Mouse (Mus musculus): ENCODE measurements around the gene Srl. TPM values are rescaled to one million over a fixed set of nuclear protein-coding genes. Genes with fewer than 3 reads are reported as not detected.

Srl gene
- total and polyA plus RNA-seq, 2 experiments from 2014 or later: 11.6 to 34.4 TPM

DNA sequence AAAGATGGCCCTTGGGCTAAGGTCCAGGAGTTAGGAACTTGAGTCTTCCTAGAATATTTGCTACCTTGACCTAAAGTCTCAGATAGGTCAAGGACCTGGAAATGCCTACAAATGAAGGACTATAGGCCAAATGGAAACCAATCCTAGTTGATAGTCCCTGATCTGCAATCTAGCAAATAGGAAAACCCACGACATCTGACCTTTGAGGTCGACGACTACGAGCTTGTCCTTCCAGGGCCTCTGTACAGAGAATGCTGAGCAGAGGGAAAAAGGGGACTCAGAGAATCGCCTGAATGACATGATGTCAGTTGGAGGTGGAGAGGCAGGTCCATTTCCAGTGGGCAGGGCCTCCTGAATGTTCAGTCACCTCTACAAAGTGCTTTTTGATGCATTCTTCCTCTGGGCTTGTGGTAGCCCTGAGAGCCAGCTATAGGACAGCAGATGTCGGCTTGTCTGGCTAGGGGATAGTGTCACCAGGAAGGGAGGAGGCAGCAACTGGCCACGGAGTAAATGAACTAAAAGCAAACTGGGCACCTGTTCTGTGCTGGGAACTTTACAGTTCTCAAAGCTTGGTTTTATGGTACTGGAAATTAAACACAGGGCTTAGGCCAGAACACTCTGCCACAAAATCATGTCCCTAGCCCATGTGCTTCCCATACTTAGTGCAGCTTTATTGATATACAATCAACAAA, 18.2 kb downstream of the Srl start:
- DNase-seq (ENCODE audit: low spot score) (no peak), ATAC-seq (ENCODE audit: low FRiP score) (no peak)
- Histone ChIP-seq H3K4me3 (ENCODE audit: low read depth, low read length) (no peak overlapping the region), H3K4me2 (ENCODE audit: low read depth, low read length, poor library complexity, severe bottlenecking) (no peak overlapping the region), H3K9ac (replicated peaks; ENCODE audit: low read length, poor library complexity, severe bottlenecking) (no peak overlapping the region), H3K36me3 (ENCODE audit: insufficient read depth, low read length) (no peaks in the 10 kb centered on the region), H3K27me3 (ENCODE audit: insufficient read depth, low read length) (no peaks in the 10 kb centered on the region), H3K4me1 (ENCODE audit: insufficient read depth, low read length) (0 out of 2 replicates have a peak, but pooled peaks cover 2% of the 10 kb centered on the region), H3K9me3 (ENCODE audit: low read length) (no peaks in the 10 kb centered on the region), H3K27ac (ENCODE audit: low read depth, low read length) (no peak overlapping the region)
- TF ChIP-seq CTCF (IDR thresholded peaks at IDR 0.05): no peak
- WGBS: 78% methylated on average over 7 of the region's 7 CpGs

DNA sequence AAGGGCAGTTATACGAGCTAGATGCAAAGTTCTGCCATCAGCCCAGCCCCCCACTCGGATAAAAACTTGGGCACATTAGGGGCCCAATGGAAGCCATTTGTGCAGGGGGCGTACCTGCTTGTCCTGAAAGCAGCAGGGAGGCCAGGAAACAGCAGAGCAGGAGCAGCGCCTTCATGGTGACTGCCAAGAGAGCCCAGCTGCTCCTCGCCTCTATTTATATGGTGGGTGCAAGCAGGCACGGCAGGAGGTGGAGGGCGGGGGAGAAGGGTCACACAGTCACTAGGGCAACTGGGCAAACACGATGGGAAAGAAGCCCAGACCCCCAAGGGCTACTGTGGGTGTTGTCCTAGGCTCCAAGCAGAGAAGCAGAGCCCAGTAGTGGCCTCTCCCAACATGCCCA, 18.7 kb downstream of the Srl start:
- Histone ChIP-seq H3K4me1 (ENCODE audit: insufficient read depth, low read length) (0 out of 2 replicates have a peak, but pooled peaks cover 2% of the 10 kb centered on the region), H3K4me2 (ENCODE audit: low read depth, low read length, poor library complexity, severe bottlenecking) (no peak overlapping the region), H3K27me3 (ENCODE audit: insufficient read depth, low read length) (no peaks in the 10 kb centered on the region), H3K4me3 (ENCODE audit: low read depth, low read length) (no peak overlapping the region), H3K27ac (ENCODE audit: low read depth, low read length) (no peak overlapping the region), H3K36me3 (ENCODE audit: insufficient read depth, low read length) (no peaks in the 10 kb centered on the region), H3K9ac (replicated peaks; ENCODE audit: low read length, poor library complexity, severe bottlenecking) (no peak overlapping the region), H3K9me3 (ENCODE audit: low read length) (no peaks in the 10 kb centered on the region)
- ATAC-seq (ENCODE audit: low FRiP score) (no peak), DNase-seq (ENCODE audit: low spot score) (no peak)
- no peak for TF ChIP-seq CTCF (IDR thresholded peaks at IDR 0.05)
- WGBS: 61% methylated on average over 8 of the region's 8 CpGs

DNA sequence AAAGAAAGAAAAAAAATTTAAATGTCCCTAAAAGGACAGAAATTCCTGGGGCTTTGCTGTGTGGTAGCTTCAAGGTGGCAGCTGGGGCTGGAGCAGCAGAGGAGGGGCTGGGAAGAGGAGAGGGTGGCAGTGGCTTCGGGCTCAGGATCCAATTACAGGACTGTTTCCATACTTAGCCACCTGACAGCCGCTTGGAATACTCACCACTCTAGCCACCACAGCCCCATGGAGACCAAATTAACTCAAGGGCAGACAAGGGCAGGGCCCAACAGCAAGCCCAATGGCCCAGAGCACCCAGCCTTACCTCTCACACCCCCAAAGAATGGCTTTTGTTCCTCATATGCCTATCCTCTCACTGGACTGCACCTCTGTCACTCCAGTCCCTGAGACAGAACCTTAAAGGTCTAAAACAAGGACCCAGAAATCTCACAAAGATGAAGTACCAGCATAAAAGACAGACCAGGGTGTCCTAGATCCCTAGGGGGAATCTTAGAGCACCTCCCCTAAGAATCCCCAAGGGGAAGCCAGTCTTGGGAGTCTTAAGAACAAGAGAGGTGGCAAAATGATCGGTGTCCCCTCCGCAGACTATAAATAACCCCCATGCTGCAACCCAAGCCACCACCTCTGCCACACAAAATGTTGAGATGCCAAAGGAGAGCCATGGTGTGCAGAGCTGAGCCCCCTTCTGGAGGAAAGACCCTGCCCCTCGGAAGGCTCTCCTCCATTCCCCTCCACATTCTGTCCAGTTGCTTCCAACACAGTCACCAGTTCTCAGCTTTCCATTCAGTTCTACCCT, 19.7 kb downstream of the Srl start:
- Histone ChIP-seq H3K4me3 (ENCODE audit: low read depth, low read length) (no peak overlapping the region), H3K27ac (ENCODE audit: low read depth, low read length) (no peak overlapping the region), H3K27me3 (ENCODE audit: insufficient read depth, low read length) (no peaks in the 10 kb centered on the region), H3K9me3 (ENCODE audit: low read length) (no peaks in the 10 kb centered on the region), H3K4me1 (ENCODE audit: insufficient read depth, low read length) (0 out of 2 replicates have a peak, but pooled peaks cover 2% of the 10 kb centered on the region), H3K36me3 (ENCODE audit: insufficient read depth, low read length) (no peaks in the 10 kb centered on the region), H3K4me2 (ENCODE audit: low read depth, low read length, poor library complexity, severe bottlenecking) (no peak overlapping the region), H3K9ac (replicated peaks; ENCODE audit: low read length, poor library complexity, severe bottlenecking) (no peak overlapping the region)
- DNase-seq (ENCODE audit: low spot score) (no peak), ATAC-seq (ENCODE audit: low FRiP score) (no peak)
- 69% methylated on average over 5 of the region's 5 CpGs for WGBS
- no peak for TF ChIP-seq CTCF (IDR thresholded peaks at IDR 0.05)

DNA sequence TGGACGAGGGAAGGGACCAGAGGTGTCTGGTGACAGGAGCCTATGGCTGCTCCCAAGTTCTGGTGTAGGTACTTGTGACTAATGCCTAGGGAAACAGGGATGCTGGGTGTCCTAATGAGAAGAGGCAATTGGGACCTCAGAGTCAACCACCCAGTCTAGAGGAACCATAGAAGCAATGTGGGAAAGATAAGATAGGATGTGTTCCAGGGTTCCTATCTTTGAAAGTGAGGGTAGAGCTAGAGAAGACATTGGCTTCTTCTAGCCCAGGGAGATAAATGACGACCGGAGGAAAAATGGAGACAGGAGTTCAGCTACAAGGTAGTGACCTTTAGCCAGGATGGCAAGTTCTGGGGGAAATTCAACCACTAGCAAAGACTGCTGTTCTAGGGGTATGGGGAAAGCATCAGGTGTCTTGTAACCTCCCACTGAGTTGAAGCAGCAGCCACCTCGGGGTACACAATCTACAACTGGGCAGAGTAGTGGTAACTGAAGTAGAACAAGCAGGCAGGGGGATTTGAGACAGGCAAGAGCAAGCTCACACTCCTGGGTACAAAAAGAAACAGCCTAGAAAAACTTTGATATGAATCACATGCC, 20.4 kb downstream of the Srl start:
- Histone ChIP-seq H3K27me3 (ENCODE audit: insufficient read depth, low read length) (no peaks in the 10 kb centered on the region), H3K36me3 (ENCODE audit: insufficient read depth, low read length) (no peaks in the 10 kb centered on the region), H3K4me3 (ENCODE audit: low read depth, low read length) (no peak overlapping the region), H3K4me1 (ENCODE audit: insufficient read depth, low read length) (0 out of 2 replicates have a peak, but pooled peaks cover 2% of the 10 kb centered on the region), H3K4me2 (ENCODE audit: low read depth, low read length, poor library complexity, severe bottlenecking) (no peak overlapping the region), H3K27ac (ENCODE audit: low read depth, low read length) (no peak overlapping the region), H3K9me3 (ENCODE audit: low read length) (no peaks in the 10 kb centered on the region), H3K9ac (replicated peaks; ENCODE audit: low read length, poor library complexity, severe bottlenecking) (no peak overlapping the region)
- no peak for DNase-seq (ENCODE audit: low spot score)
- no peak for TF ChIP-seq CTCF (IDR thresholded peaks at IDR 0.05)
- ATAC-seq (ENCODE audit: low FRiP score): no peak
- 84% methylated on average over 4 of the region's 4 CpGs for WGBS

DNA sequence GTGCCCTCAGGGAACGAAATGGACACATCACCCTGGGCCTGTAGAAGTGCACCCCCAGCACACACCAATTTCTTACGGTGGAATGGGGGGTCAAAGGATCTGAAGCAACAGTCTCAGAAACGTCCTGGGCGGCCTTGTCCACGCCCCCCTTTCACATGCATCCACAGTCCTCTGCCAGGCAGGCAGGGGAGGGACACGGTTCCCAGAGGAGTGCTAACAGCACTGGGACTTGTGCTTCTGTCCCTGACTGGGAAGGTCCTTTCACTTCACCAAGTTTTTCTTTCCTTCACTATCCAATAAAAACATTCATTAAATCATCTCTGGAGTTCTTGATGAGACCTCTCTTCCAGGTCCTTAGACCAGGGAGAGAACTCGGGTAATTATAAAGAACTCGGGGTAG, 20.9 kb downstream of the Srl start:
- H3K4me3 ChIP-seq (ENCODE audit: low read depth, low read length): no peak overlapping the region
- H3K4me2 ChIP-seq (ENCODE audit: low read depth, low read length, poor library complexity, severe bottlenecking): no peak overlapping the region
- H3K9me3 ChIP-seq (ENCODE audit: low read length): no peaks in the 10 kb centered on the region
- H3K27me3 ChIP-seq (ENCODE audit: insufficient read depth, low read length): no peaks in the 10 kb centered on the region
- no peak overlapping the region for H3K9ac ChIP-seq (replicated peaks; ENCODE audit: low read length, poor library complexity, severe bottlenecking)
- 0 out of 2 replicates have a peak, but pooled peaks cover 2% of the 10 kb centered on the region for H3K4me1 ChIP-seq (ENCODE audit: insufficient read depth, low read length)
- H3K36me3 ChIP-seq (ENCODE audit: insufficient read depth, low read length): no peaks in the 10 kb centered on the region
- DNase-seq (ENCODE audit: low spot score) (no peak), ATAC-seq (ENCODE audit: low FRiP score) (no peak)
- no peak overlapping the region for H3K27ac ChIP-seq (ENCODE audit: low read depth, low read length)
- WGBS: 80% methylated on average over 8 of the region's 8 CpGs
- TF ChIP-seq CTCF (IDR thresholded peaks at IDR 0.05): no peak

DNA sequence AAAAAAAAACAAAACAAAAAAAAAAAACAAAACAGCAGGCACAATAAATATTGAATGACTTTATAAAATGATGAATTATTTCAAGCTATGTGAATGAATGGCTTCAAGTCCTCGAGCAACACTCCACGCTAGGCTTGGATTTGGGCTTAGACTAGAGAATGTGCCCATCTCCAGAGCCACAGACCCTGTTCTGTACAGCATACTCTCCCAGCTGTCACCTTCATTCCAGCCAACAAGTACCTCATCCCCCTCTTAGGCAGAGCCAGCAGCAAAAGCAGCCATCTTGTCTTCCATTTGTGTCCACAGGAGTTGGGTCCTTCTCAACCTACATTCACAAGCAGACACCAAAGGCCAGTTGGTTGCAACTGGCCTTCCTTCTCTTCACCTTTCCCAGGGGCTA, 21.8 kb downstream of the Srl start:
- Histone ChIP-seq H3K4me3 (ENCODE audit: low read depth, low read length) (no peak overlapping the region), H3K27ac (ENCODE audit: low read depth, low read length) (no peak overlapping the region), H3K36me3 (ENCODE audit: insufficient read depth, low read length) (no peaks in the 10 kb centered on the region), H3K9ac (replicated peaks; ENCODE audit: low read length, poor library complexity, severe bottlenecking) (no peak overlapping the region), H3K9me3 (ENCODE audit: low read length) (no peaks in the 10 kb centered on the region), H3K4me2 (ENCODE audit: low read depth, low read length, poor library complexity, severe bottlenecking) (no peak overlapping the region), H3K27me3 (ENCODE audit: insufficient read depth, low read length) (no peaks in the 10 kb centered on the region), H3K4me1 (ENCODE audit: insufficient read depth, low read length) (0 out of 2 replicates have a peak, but pooled peaks cover 2% of the 10 kb centered on the region)
- ATAC-seq (ENCODE audit: low FRiP score): no peak
- DNase-seq (ENCODE audit: low spot score): no peak
- WGBS: 95% methylated on average over 2 of the region's 2 CpGs
- no peak for TF ChIP-seq CTCF (IDR thresholded peaks at IDR 0.05)

All from midbrain, postnatal 0 days (tissue).